Mouse (Mus musculus): ENCODE data around the gene 4430402I18Rik.

GRCm38 (mm10) chr19:28915602-28916250 lies 51.9 kb downstream of the 4430402I18Rik start:
- TF ChIP-seq CTCF (IDR thresholded peaks at IDR 0.05): no peak
- no peak for TF ChIP-seq POLR2A (IDR thresholded peaks at IDR 0.05; ENCODE audit: insufficient read depth, low read depth, low read length)

Data from heart, adult 2 months (tissue).